Mouse (Mus musculus) forebrain, embryonic 16.5 days (tissue): ENCODE data around the gene Prpsap2. TPM values are rescaled to one million over a fixed set of nuclear protein-coding genes. Genes with fewer than 3 reads are reported as not detected.
"Not testable (repeated sequence)": the region's sequence is repeated elsewhere in the genome, so short reads cannot be mapped to it uniquely, and the experiment has no call there.

Experiments
- ATAC-seq: fragments of 200-750 bp; cut with Nextera tagmentation; 2 replicates; pipeline ENCODE4 v1.8.0; 2017; ENCODE audit warnings: mild to moderate bottlenecking, moderate library complexity
- H3K27ac ChIP-seq: fragments of 300-500 bp; sonication (generic); 2 replicates; pipeline ENCODE4 v1.5.1; 2014; ENCODE audit warnings: low read length, control low read depth
- H3K27me3 ChIP-seq: fragments of 300-500 bp; sonication (generic); replicated peaks from 2 replicates; pipeline ENCODE4 v1.6.1; 2014; ENCODE audit warnings: low read length; ENCODE audit not compliant: control insufficient read depth, insufficient read depth
- H3K36me3 ChIP-seq: fragments of 300-500 bp; sonication (generic); 2 replicates; pipeline ENCODE4 v1.6.1; 2014; ENCODE audit not compliant: control insufficient read depth, insufficient read depth
- H3K4me1 ChIP-seq: fragments of 300-500 bp; sonication (generic); replicated peaks from 2 replicates; pipeline ENCODE4 v1.6.1; 2014; ENCODE audit warnings: low read length; ENCODE audit not compliant: control insufficient read depth, insufficient read depth
- H3K4me2 ChIP-seq: fragments of 300-500 bp; sonication (generic); 2 replicates; pipeline ENCODE4 v1.6.1; 2014; ENCODE audit warnings: mild to moderate bottlenecking, low read length, control low read depth
- H3K4me3 ChIP-seq: fragments of 300-500 bp; sonication (generic); replicated peaks from 2 replicates; pipeline ENCODE4 v1.5.1; 2014; ENCODE audit warnings: mild to moderate bottlenecking, low read length, control low read depth
- H3K9ac ChIP-seq: fragments of 300-500 bp; sonication (generic); replicated peaks from 2 replicates; pipeline ENCODE4 v1.6.1; 2014; ENCODE audit warnings: low read depth, low read length, control low read depth
- H3K9me3 ChIP-seq: fragments of 300-500 bp; sonication (generic); 2 replicates; pipeline ENCODE4 v1.6.1; 2016; ENCODE audit warnings: low read length; ENCODE audit not compliant: control insufficient read depth
- WGBS: fragments of 180-500 bp; shearing (Covaris S2); extraction: QIAGEN DNeasy Blood & Tissue Kit; methylation state at CpG from one replicate; pipeline ENCODE4 v1.1.7; 2014; 5-methylcytosine and 5-hydroxymethylcytosine counted together
- polyA plus RNA-seq: library from polyadenylated mRNA; unstranded; fragments of >200 nt; fragmentation: Nextera tagmentation; extraction: Ambion mirVana; gene quantifications from 2 replicates; pipeline ENCODE4 v1.2.1, GENCODE M21; 2015

The Prpsap2 gene
- polyA plus RNA-seq: 59.3 and 69.4 TPM in 2 replicates

- Histone ChIP-seq H3K4me1 (peaks cover 7% of the 10 kb centered on the region), H3K4me3 (peak within 1 kb of the TSS; percentile 69), H3K4me2 (peak within 1 kb of the TSS; percentile 60), H3K9ac (peak within 1 kb of the TSS; percentile 82), H3K9me3 (no peaks in the 10 kb centered on the region), H3K36me3 (no peaks in the 10 kb centered on the region), H3K27me3 (no peaks in the 10 kb centered on the region), H3K27ac (peak within 1 kb of the TSS; percentile 92)
- WGBS: under 1% methylated on average over 51 of the region's 51 CpGs
- peak; percentile 94 for ATAC-seq
Observed at GRCm38 (mm10) chr11:61761584-61762407, at the start of gene Prpsap2. TSS of gene Prpsap2 (minus strand) at chr11:61762088.

- no peak overlapping the region for H3K9ac ChIP-seq
- H3K36me3 ChIP-seq: peaks cover 31% of the 10 kb centered on the region
- no peaks in the 10 kb centered on the region for H3K4me1 ChIP-seq
- no peak overlapping the region for H3K4me3 ChIP-seq
- H3K4me2 ChIP-seq: no peak overlapping the region
- no peak for ATAC-seq
- WGBS: 27% methylated on average over 4 of the region's 4 CpGs
- no peaks in the 10 kb centered on the region for H3K27me3 ChIP-seq
- H3K9me3 ChIP-seq: no peaks in the 10 kb centered on the region
- no peak overlapping the region for H3K27ac ChIP-seq
Observed at GRCm38 (mm10) chr11:61809793-61810192, 47.9 kb upstream of the Prpsap2 start.

- 97% methylated on average over 2 of the region's 2 CpGs for WGBS
- ATAC-seq: no peak
- Histone ChIP-seq H3K4me3 (no peak overlapping the region), H3K9me3 (no peaks in the 10 kb centered on the region), H3K27ac (no peak overlapping the region), H3K4me1 (no peaks in the 10 kb centered on the region), H3K36me3 (peaks cover 24% of the 10 kb centered on the region), H3K9ac (no peak overlapping the region), H3K4me2 (no peak overlapping the region), H3K27me3 (no peaks in the 10 kb centered on the region)
Observed at GRCm38 (mm10) chr11:61808551-61809117, 46.7 kb upstream of the Prpsap2 start.

- WGBS: 91% methylated on average over 1 of the region's 1 CpGs
- Histone ChIP-seq H3K9ac (no peak overlapping the region), H3K36me3 (peaks cover 28% of the 10 kb centered on the region), H3K9me3 (no peaks in the 10 kb centered on the region), H3K27me3 (no peaks in the 10 kb centered on the region), H3K4me2 (no peak overlapping the region), H3K4me1 (no peaks in the 10 kb centered on the region), H3K27ac (no peak overlapping the region), H3K4me3 (no peak overlapping the region)
- no peak for ATAC-seq
Observed at GRCm38 (mm10) chr11:61793441-61793840, 31.6 kb upstream of the Prpsap2 start.

GRCm38 (mm10) chr11:61788550-61788949 is 26.7 kb upstream of the Prpsap2 start:
- no peak overlapping the region for H3K4me2 ChIP-seq
- H3K9ac ChIP-seq: no peak overlapping the region
- no peaks in the 10 kb centered on the region for H3K27me3 ChIP-seq
- no peaks in the 10 kb centered on the region for H3K4me1 ChIP-seq
- H3K27ac ChIP-seq: no peak overlapping the region
- no peak overlapping the region for H3K4me3 ChIP-seq
- no peak for ATAC-seq
- H3K36me3 ChIP-seq: peaks cover 29% of the 10 kb centered on the region
- WGBS: 100% methylated on average over 1 of the region's 1 CpGs
- no peaks in the 10 kb centered on the region for H3K9me3 ChIP-seq

GRCm38 (mm10) chr11:61782526-61782925 is 20.6 kb upstream of the Prpsap2 start:
- H3K27me3 ChIP-seq, H3K9me3 ChIP-seq, H3K27ac ChIP-seq, H3K4me3 ChIP-seq, H3K4me2 ChIP-seq, ATAC-seq, H3K4me1 ChIP-seq, H3K9ac ChIP-seq: not testable (repeated sequence)
- H3K36me3 ChIP-seq: peaks cover 16% of the 10 kb centered on the region
- 94% methylated on average over 3 of the region's 3 CpGs for WGBS

GRCm38 (mm10) chr11:61774551-61775149 is 12.8 kb upstream of the Prpsap2 start:
- H3K9ac ChIP-seq: no peak overlapping the region
- H3K4me1 ChIP-seq: no peaks in the 10 kb centered on the region
- H3K27me3 ChIP-seq: no peaks in the 10 kb centered on the region
- no peak overlapping the region for H3K27ac ChIP-seq
- H3K36me3 ChIP-seq: peaks cover 23% of the 10 kb centered on the region
- no peak overlapping the region for H3K4me3 ChIP-seq
- ATAC-seq: no peak
- H3K4me2 ChIP-seq: no peak overlapping the region
- H3K9me3 ChIP-seq: no peaks in the 10 kb centered on the region
- 91% methylated on average over 4 of the region's 4 CpGs for WGBS

- Histone ChIP-seq H3K9ac (no peak overlapping the region), H3K4me2 (peak overlapping the region; percentile 60), H3K4me3 (peak overlapping the region; percentile 10; the same call in 1 of the 2 replicates), H3K27ac (no peak overlapping the region), H3K4me1 (peaks cover 7% of the 10 kb centered on the region), H3K36me3 (0 out of 2 replicates have a peak, but pooled peaks cover 1% of the 10 kb centered on the region), H3K9me3 (no peaks in the 10 kb centered on the region), H3K27me3 (no peaks in the 10 kb centered on the region)
- WGBS: 71% methylated on average over 5 of the region's 5 CpGs
- no peak for ATAC-seq
Observed at GRCm38 (mm10) chr11:61760518-61760917, 1.4 kb downstream of the Prpsap2 start.

- ATAC-seq: no peak
- H3K4me3 ChIP-seq: no peak overlapping the region
- no peaks in the 10 kb centered on the region for H3K27me3 ChIP-seq
- H3K4me1 ChIP-seq: peaks cover 7% of the 10 kb centered on the region
- 83% methylated on average over 2 of the region's 2 CpGs for whole genome bisulfite sequencing
- H3K27ac ChIP-seq: no peak overlapping the region
- no peaks in the 10 kb centered on the region for H3K9me3 ChIP-seq
- H3K4me2 ChIP-seq: no peak overlapping the region
- peaks cover 19% of the 10 kb centered on the region for H3K36me3 ChIP-seq
- H3K9ac ChIP-seq: no peak overlapping the region
Observed at GRCm38 (mm10) chr11:61757151-61757550, 4.7 kb downstream of the Prpsap2 start.
